Mouse (Mus musculus): ENCODE data around the gene Cradd. TPM values are rescaled to one million over a fixed set of nuclear protein-coding genes. Genes with fewer than 3 reads are reported as not detected.

The Cradd gene
- total RNA-seq (2021) = 10 to 100 TPM; 10.5 TPM
- long read RNA-seq, experiment 1, partial matches to known transcripts = 2 of 19 reads
- long read RNA-seq, experiment 1, other reads (novel, unspliced or antisense) = 12 of 19 reads
- long read RNA-seq, experiment 2, transcript Cradd-201 (3 exons, 1,661 nt) = major isoform, 6 of 18 reads
- long read RNA-seq, experiment 2, partial matches to known transcripts = 1 of 18 reads
- long read RNA-seq, experiment 2, other reads (novel, unspliced or antisense) = 9 of 18 reads

DNA sequence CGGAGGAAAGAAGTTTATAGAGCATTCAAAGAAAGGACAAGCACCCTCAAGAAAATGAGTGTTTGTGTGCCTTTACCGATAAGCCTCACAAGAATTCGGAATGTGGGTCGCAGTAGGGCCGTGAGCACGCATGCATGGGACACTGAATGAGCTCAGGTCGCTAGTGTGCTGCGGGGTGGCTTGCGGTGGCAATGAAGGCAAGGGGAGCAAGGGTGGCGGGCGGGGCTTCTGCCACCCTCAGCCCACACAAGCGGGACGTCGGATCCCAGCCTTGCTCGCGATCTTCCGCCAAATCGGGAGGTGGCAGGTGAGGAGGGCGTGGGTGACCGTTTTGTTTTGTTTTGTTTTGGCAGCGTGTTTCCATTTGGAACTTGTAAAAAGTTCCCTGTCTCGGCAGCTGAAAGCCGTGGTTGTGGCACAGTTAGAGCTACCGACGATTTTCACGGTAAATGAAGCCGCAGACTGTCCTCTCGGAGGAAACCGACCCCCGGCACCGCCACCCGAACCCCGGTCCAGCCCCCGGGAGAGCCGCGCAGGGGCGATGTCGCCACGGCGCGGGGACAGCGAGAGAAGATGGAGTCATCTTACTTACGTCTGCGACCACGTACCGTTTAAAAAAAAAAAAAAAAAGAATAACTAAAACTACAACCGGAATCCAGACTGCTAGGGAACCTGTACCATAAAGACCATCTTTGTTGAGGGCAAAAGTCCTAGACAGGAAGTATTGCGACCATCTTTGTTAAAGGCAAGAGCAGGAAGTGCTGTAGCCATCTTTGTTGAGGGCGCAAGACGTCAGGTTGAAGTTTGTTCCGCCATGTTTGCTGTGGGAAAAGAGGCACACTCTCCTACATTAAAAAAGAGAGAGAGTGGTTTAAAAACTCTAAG lies at the start of gene Cradd:
Cradd (minus strand) TSS at position 741 of the 885 bp plus-strand sequence.
- intact Hi-C loops (cut with DNase I) = loop anchor here (2.0 to 5.0 kb wide), 6 partner anchors 59 to 331 kb away; partner anchors contain the start of gene Socs2

DNA sequence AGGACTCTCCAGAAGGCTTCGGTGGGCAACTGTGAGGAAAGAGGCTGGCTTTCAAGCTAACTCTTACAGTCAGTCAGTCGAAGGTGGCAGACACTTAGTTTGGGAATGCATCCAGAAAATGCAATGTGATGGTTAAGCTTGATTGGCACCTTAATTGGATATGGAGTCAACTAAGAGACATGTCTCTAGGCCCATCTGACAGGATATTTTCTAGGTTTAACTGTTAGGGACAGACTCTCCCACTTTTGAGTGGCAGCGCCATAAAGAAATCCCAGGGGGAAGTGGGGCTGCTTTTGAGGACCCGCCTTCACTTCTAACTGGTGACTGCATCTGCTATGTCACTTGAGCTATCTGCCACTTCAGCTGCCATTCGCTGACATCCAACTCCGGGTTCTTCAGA lies 49.4 kb upstream of the Cradd start:
- no peak for DNase-seq
- intact Hi-C loops (cut with DNase I) = no loop called here

More for the DNA sequence above, at the start of gene Cradd:
- peak; percentile 81 to 89 for DNase-seq

DNA sequence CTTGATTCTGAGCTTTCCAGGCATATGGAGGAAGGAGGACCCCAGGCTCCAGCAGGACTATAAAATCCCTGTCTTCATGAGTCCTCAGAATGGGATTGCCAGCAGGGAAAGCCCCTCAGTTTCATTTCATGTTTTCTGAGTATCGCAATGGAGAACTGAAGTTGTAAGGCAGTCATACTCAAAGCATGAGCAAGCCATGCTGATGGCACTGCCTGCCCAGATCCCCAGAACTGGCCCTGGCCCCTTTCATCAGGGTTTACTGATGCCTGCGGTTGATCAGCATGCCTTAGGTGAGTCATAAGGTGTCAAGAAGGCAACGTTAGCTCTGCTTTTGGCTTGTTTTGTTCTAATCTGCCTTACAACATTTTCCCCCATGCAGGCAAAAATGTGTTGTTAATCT lies 48.0 kb upstream of the Cradd start:
- intact Hi-C loops (cut with DNase I) = no loop called here
- DNase-seq = no peak

DNA sequence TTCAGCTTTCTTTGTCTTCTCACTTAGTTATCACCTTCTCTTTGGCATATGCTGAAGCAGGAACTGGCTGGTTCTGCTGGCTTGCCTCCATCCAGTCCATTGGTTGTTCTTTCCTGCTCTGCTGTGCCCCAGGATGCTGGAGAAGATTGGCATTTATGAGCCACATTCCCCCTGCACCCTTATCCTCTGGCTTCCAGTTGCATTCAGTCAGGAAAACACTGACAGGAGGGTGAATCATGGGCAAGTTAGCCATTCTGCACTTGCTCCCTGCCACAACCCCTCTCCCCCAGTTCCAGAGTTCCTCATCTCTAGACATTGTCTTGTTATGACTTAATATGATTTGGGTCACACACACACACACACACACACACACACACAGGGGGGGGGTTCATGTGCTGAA lies 45.3 kb upstream of the Cradd start:
- intact Hi-C loops (cut with DNase I) = no loop called here
- DNase-seq = no peak

DNA sequence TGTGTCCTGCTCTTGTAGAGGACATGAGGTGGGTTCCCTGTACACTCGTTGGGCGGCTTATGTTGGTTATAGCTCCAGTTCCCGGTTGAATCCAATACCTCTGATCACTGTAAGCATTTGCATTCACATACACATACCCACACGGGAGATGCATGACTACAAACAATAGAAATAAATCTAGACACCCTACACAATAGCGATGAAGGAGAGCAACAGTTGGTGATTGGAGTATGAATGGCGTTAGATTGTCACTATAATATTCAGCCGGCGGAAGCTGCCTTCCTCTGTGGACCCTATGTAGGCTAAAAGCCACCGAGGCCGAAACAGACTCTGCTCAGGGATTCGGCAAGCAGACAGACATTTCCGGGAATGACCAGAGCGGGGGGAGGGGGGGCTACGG lies 44.2 kb upstream of the Cradd start:
- no peak for DNase-seq
- intact Hi-C loops (cut with DNase I) = no loop called here

DNA sequence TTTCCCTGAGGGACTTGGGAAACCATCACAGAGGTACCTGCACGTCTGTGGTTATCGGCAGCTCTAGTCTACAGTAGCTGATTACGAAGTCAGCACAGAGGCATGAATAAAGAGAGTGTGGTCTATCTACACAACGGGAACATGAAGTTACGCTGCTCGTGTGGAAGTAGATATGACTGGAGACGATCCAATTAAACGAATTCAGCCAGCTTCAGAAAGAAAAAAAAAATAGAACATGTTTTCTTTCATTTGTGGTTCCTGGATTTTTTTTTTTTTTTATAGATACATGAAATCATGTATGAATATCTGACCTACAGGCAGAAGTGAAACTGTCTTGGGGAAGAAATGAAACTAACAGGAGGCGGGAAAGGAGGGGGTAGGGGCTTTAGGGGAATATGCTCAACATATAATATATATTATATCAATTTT lies 43.7 kb upstream of the Cradd start:
- no peak for DNase-seq
- intact Hi-C loops (cut with DNase I) = no loop called here

DNA sequence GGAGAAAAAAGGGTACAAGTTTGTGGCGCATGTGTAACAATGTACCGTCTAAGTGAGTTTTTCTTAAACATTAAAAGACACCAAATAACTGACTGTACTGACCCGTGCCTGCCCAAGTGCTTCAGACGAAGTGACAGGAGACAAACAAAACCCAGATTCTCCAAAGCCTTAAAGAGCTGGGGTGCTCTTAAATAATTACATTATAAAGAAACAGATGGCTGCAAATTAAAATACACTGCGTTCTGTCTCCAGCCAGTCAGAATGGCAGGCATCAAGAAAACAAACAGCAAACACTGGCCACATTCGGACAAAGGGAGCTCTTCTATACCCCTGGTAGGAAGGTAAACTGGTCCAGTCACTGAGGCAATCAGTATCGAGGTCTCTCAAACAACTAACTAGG lies 43.3 kb upstream of the Cradd start:
- DNase-seq = no peak
- intact Hi-C loops (cut with DNase I) = no loop called here

DNA sequence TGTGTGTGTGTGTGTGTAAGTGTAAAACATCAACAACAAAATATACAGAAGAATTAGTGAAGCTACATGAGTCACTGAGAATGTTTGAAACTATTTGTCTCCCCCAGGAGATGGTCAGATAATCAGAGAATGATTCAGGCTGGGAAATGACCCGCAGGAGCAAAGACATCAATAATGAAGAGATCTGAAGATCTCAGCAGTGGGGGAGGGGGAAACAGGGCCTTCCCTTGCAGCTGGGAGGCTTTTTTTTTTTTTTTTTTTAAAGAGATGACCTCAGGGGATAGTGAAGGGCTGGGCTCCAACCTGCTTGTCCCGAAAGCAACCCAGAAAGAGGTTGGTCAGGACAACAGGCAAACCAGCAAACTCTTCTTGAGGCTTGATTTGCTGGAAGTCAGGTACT lies 38.4 kb upstream of the Cradd start:
- DNase-seq = no peak
- intact Hi-C loops (cut with DNase I) = no loop called here

DNA sequence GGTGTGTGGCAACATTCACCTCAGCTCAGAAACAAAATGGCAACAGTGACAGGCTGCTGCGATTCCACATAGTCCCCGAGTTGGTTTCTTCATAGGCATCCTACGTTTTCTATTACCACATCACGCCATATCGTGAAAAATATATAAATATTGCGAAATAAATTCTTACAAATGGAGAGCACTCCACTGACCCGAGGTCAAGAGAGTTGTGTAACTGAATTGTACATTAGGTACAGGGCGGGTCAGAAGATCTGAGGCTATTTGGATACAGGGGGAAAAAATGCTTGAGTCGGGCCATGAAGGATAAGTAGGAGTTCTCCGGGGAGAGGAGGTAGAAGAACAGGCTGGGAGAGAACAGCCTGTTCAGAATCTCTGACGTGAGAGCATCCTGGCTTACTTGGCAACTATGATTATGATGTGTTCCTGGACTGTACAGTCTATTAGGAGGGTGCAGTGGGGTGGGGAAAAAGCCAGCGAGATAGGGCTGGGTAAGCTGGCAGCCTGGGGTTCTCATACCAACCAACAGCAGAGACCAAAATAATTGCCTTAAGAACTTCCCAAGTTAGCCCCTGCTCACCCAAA lies 37.4 kb upstream of the Cradd start:
- intact Hi-C loops (cut with DNase I) = no loop called here
- peak in 1 of 2 experiments; percentile 35 for DNase-seq

DNA sequence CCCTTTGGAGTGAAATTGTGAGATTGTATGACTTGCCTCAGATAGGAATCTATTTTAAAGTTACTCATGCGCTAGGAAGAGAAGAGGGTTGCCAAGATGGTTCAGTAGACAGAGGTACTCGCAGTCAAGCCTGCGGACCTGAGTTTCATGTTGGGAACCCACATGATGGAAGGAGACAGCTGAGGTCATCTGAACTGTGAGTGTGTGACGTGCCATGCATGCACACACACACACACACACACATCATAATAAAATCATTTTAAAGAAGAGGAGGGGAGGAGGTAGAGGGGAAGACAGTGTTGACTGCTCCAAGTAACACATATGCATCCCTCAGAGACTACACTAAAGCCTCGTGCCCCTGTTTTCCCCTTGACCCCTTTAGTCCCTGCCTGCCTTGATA lies 36.1 kb upstream of the Cradd start:
- DNase-seq = no peak
- intact Hi-C loops (cut with DNase I) = no loop called here

DNA sequence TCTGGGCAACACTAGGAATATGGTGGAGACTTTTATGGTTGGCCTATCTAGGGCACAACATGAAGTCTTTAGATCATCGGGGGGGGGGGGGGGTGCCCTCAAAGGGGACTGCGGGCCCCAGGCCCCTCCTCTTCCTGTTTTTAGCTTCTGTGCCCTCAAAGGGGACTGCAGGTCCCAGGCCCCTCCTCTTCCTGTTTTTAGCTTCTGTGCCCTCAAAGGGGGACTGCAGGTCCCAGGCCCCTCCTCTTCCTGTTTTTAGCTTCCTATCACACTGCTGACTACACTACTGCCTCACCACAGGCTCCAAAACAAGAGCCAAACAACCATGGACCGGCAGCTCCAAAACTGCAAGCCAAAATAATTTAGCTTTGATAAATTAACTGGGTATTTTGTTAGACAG lies 33.8 kb upstream of the Cradd start:
- no peak for DNase-seq
- intact Hi-C loops (cut with DNase I) = no loop called here

DNA sequence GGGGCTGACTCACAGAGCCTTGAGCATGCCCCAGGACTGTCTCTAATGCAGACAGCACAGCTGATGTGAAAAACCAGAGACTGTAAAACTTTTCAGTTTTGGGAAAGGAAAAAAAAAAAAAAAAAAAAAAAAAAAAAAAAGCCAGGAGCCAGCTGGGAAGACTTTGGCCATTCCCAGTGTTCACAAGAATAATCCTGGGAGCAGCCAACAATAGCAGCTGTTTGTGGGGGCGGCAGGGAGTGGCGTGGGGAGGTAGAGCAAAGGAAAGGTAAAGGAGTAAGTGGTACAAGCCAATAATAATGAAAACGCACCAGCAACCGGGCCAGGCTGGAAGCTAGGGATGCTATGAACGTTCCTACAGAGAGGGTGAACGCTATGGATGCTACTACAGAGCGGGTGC lies 32.8 kb upstream of the Cradd start:
- intact Hi-C loops (cut with DNase I) = no loop called here

DNA sequence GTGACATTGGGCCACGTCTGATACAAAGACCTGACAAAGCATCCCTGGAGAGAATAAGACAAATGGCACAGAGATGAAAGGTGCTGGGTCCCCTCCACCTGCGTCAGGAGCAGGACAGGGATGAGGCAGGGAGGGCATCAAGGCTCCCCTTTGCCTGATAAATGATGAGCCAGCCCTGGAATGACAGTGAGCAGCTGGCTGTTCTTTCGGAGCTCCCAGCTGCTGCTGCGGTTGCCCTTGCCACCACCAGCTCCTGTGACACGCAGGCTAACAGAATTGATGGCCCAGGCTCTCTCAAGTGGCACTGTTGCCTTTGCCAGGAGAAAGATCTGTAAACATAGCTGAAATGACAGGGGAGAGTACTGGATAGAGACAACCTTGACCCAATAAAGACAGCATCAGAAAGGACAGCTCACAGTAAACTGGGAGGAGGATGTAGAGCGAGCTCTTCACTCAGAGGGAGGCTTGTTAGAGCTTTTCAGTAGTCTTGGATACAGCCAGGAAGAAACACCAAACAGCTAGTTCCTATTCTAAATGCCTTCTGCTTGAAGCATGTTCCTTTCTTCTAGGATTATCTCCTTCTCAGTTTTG lies 31.8 kb upstream of the Cradd start:
- no peak for DNase-seq
- intact Hi-C loops (cut with DNase I) = no loop called here

More for the DNA sequence above, 32.8 kb upstream of the Cradd start:
- DNase-seq = no peak

DNA sequence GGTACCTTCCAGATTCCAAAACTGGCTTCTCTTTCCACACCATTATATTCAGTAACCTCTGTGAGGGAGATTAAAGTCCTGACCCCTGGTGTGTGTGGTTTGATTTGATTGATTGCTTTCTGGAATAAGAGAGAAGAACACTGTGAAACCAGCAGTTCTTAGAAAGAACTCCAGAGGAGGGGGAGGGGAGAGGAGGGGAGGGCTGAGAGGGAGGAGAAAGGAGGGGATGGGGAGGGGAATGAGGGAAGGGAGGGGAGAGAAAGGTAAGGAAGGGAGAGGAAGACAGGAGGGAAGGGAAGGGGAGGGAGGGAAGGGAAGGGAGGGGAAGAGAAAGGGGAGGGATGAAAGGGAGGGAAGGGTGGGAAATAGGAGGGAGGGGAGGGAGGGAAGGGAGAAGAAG lies 30.7 kb upstream of the Cradd start:
- intact Hi-C loops (cut with DNase I) = no loop called here
- DNase-seq = no peak

DNA sequence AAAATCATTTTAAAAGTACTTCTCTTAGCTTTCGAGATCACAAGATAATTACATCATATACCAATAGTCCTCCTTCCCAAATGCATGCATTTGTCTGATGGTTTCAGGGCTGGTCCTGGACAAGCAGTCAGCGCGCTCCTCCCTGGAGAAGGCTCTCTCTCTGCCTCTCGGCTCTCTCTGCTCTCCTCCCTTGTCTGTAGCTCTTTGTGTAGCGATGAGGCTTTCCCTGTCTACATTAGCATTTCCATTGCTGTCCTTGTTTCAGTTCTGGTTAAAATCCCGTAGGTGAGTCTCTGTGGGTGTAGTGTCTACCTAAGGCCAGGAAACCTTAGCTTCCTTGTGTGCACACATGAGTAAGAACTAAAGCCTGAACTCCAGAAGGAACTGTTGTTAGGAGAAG lies 30.1 kb upstream of the Cradd start:
- no peak for DNase-seq
- intact Hi-C loops (cut with DNase I) = no loop called here

DNA sequence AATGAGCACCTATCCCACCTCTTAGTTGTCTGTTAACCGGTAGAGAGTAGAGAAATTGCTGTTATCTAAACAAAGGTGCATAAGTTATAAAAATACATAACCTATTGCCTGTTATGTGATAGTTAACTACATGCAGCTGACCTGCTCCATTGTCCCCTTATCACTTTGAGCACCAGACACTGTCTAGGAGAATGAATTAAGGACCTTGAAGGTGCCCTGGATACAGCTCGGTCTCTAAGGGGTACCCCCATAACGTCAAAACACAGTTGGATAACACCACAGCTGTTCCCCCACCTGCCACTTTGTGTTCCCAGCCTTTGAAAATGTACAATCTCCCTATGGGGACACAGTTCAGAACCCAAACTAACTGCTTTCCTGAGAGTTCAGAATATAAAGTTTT lies 24.5 kb upstream of the Cradd start:
- intact Hi-C loops (cut with DNase I) = no loop called here

DNA sequence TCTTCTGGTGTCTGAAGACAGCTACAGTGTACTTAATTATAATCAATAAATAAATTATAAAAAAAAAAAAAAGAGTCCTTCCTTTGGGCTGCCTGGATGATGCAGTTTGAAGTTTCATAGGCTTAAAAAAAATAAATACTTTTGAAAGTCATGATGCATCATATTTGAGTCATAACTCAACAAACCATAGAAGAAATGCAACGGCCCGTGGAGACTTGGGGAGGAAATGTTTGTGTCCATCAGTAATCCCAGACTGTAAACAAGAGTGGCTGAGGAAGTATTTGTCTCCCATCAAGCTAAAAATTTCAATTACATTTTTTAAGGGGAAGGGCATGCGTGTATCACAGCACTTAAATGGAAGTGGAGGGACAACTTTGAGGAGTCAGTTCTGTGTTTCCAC lies 23.8 kb upstream of the Cradd start:
- no peak for DNase-seq
- intact Hi-C loops (cut with DNase I) = no loop called here

More for the DNA sequence above, 24.5 kb upstream of the Cradd start:
- DNase-seq = no peak

DNA sequence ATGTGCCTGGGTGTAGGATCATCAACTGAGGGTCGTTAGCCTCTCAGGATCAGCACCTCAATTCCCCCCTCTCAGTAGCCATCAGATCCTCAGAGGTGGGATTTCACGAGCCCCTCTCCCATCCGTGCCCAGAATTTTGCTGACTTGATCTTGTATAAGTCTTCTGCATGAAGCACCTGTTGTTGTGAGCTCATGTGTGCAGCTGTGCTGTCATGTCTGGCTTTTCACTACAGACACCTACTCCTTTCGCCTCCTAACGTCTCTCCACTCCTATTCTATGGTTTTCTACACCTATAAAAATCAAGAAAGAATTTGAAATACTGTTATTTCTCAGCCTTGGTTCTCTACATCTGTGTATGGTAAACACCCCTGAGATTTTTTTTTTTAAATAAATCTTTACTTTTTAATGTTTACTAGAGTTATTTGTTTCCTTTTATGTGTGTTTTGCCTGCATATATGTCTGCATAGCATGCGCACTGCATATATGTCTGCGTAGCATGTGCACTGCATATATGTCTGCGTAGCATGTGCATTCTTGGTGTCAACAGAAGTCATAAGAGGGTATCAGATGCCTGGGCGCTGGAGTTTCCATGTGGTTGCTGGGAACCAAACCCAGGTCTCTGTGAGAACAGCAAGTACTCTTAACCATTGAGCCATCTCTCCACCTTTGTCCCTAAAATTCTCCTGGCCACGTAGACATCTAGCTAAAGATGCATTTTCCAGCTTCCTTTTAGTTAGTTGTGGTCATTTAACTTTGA lies 19.1 kb upstream of the Cradd start:
- no peak for DNase-seq
- intact Hi-C loops (cut with DNase I) = no loop called here

DNA sequence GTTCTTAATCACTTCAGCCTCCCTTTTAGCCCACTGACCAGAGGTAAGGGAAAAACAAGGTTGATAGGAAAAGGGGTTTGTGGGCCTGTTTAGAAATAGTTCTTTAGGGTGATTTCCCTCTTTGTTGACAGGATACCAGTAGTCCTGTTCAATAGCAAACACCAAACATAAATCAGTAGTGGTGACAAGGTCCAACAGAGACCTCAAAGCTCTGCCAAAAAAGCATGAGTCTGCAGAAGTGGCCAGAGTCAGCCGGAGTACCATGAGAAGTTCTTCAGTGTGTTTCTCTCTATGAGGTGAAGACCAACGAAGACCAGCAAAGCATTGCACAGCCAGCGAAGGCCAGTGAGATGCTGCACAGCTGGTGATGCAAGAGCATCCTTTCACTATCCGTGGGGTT lies 16.7 kb upstream of the Cradd start:
- DNase-seq = no peak
- intact Hi-C loops (cut with DNase I) = no loop called here

DNA sequence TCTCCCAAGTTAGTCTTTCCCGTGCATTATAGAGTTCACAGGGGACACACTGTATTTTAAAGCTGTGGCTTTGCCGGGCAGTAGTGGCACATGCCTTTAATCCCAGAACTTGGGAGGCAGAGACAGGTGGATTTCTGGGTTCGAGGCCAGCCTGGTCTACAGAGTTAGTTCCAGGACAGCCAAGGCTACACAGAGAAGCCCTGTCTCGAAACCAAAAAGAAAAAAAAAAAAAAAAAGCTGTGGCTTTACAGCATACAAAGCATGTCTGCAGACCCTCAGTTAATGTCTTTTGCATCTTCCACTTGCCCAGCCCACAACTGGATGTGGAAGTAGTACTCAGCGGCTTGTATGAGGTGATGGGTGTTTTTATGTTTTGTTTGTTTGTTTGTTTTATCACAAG lies 13.7 kb upstream of the Cradd start:
- DNase-seq = no peak
- intact Hi-C loops (cut with DNase I) = loop anchor here (2.0 to 5.0 kb wide), 2 partner anchors 50 to 79 kb away; partner anchors contain the start of gene Socs2
